Mouse (Mus musculus): ENCODE data around the gene Prss57.

The Prss57 gene

GRCm38 (mm10) chr10:79790861-79791260 is at the start of gene Prss57:
Gene Prss57, minus strand, starts transcription at chr10:79790961.
- no peak for ATAC-seq (ENCODE audit: low TSS enrichment)

- ATAC-seq (ENCODE audit: low TSS enrichment), result no peak; the same call in 1 of the 2 replicates
Observed at GRCm38 (mm10) chr10:79840091-79840490, 49.3 kb upstream of the Prss57 start.

GRCm38 (mm10) chr10:79838151-79838550 is 47.4 kb upstream of the Prss57 start:
- no peak for ATAC-seq (ENCODE audit: low TSS enrichment)

DNA sequence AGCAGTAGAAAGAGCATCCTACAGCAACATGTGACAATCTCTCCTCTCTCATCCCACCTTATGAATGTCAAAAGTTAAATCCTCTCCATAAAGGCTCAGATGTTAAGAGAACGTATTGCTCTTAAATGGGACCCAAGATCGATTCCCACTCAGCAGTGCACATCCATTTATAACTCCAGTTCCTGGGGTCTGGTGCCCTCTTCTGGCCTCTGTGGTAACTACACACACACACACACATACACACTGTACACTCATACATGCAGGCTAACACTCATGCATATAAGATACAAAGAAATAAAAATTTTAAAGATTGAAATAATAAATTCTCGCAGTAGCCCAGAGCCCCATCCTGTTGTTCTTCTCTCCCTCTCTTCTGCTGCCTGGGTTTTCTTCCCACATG is 46.2 kb upstream of the Prss57 start:
- no peak for ATAC-seq (ENCODE audit: low TSS enrichment)

- ATAC-seq (ENCODE audit: low TSS enrichment), result peak; percentile 86
Observed at GRCm38 (mm10) chr10:79834769-79835398, 44.1 kb upstream of the Prss57 start.

DNA sequence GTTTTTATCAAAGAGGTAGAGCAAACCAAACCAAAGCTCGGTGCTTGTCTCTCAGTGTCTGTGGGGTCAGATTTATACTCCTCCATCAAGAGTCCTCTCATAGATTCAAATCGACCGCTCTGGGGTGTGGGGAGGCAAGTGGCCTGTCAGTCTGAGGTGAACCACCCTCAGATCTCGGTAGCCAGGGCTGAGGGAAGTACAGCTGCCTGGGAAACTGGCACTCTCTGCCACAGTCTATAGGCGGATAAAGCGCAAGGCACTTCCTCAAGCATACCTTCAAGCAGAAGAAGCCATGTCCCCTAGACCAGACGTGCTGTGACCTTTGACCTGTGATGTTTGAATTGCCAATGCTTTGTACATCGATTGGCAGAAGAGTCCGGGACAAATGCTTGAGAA is 42.0 kb upstream of the Prss57 start:
- no peak for ATAC-seq (ENCODE audit: low TSS enrichment)

GRCm38 (mm10) chr10:79832026-79832785 is 41.4 kb upstream of the Prss57 start:
- ATAC-seq (ENCODE audit: low TSS enrichment), result no peak

DNA sequence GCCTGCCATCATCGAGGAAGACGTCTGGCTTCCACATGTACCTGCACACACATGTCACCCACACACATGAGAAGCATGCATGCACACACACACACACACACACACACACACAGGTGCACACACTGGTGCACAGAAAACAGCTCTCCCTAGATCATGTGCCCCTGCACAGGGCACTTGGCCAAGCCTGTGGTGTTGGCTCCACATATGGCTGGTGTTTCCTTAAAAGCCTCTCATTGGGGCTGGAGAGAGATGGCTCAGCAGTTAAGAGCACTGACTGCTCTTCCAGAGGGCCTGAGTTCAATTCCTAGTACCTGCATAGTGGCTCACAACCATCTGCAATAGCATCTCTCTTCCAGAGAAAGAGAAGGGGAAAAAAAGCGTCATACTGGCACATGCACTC is 40.8 kb upstream of the Prss57 start:
- ATAC-seq (ENCODE audit: low TSS enrichment), result no peak

- no peak for ATAC-seq (ENCODE audit: low TSS enrichment)
Observed at GRCm38 (mm10) chr10:79824413-79824812, 33.7 kb upstream of the Prss57 start.

- ATAC-seq (ENCODE audit: low TSS enrichment), result no peak
Observed at GRCm38 (mm10) chr10:79823011-79823410, 32.2 kb upstream of the Prss57 start.

GRCm38 (mm10) chr10:79822372-79822771 is 31.6 kb upstream of the Prss57 start:
- no peak for ATAC-seq (ENCODE audit: low TSS enrichment)

DNA sequence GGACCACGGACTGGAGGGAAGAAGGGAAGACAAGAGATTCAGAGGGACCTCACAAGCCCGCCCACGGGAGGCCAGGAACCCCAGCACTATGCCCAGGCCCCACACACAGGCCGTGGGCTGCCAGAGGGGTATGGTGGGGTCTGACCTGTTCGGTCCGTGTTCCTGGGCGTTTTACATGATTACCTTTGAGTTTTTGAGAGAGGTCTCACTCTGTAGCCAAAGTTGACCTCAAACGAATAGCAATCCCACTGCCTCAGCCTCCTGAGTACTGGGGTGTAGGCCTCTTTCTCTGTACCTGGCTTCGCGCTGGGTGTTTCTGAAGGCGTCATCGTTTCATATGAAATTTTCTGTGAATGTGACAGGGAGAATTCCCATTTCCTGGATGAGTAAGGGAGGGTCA is 31.0 kb upstream of the Prss57 start:
- no peak for ATAC-seq (ENCODE audit: low TSS enrichment)

DNA sequence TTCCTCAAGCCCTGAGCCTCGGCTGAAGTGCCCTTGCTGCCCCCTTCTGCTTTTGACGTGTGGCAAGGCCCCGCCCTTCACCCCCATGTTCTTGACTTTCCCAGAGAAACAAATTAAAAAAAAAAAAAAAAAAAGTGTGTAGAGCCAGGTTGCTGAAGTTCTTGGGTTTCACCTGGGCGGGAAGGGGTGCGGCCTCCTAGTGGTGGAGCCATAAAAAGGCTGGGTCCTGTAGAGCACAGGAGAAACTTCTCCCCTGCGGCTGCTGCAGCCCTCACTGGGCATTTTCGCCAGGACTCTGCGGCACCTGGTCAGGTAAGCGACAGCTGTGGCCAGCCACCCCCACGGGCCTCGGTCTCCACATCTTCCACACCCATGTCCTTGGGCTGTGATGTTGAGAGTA is 30.0 kb upstream of the Prss57 start, which contains the start of gene Misp:
Misp (plus strand) TSS at position 208 of the 400 bp plus-strand sequence.
- ATAC-seq (ENCODE audit: low TSS enrichment), result no peak

- ATAC-seq (ENCODE audit: low TSS enrichment), result no peak
Observed at GRCm38 (mm10) chr10:79820277-79820676, 29.5 kb upstream of the Prss57 start.

DNA sequence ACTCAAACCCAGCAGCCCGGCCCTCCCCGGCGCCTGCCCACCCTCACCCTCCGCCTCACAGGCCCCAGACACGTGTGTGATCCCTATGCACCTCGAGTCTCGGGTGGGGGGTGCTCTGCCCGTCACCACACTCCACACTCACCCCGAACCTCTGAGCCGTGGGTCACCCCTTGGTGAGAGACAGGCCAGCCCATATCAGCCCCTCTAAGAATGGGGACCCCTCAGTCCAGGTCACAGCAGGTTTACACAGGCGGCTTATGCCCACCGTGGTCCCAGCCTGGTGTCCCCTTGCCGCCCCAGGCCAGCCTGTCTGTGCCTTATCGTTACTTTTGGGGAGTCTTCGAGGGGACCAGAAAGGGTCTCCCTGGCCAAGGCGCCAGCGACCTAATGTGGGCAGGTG is 28.8 kb upstream of the Prss57 start:
- ATAC-seq (ENCODE audit: low TSS enrichment), result no peak

- no peak for ATAC-seq (ENCODE audit: low TSS enrichment)
Observed at GRCm38 (mm10) chr10:79818225-79818624, 27.5 kb upstream of the Prss57 start.

DNA sequence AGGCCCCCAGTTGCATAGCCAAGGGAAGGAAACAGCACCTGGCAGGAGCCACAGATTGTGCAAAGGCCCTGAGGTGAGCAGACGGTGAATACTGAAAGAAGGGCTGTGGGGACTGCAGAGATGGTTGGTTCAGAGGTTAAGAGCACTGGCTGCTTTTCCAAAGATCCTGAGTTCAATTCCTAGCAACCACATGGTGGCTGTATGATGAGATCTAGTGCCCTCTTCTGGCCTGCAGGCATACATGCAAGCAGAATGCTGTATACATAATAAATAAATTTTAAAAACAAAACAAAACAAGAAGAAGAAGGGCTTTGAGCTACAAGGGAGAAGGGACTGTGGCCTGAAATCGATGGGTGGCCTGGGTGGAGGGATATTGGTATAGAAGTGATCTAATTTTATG is 26.4 kb upstream of the Prss57 start:
- ATAC-seq (ENCODE audit: low TSS enrichment), result no peak

DNA sequence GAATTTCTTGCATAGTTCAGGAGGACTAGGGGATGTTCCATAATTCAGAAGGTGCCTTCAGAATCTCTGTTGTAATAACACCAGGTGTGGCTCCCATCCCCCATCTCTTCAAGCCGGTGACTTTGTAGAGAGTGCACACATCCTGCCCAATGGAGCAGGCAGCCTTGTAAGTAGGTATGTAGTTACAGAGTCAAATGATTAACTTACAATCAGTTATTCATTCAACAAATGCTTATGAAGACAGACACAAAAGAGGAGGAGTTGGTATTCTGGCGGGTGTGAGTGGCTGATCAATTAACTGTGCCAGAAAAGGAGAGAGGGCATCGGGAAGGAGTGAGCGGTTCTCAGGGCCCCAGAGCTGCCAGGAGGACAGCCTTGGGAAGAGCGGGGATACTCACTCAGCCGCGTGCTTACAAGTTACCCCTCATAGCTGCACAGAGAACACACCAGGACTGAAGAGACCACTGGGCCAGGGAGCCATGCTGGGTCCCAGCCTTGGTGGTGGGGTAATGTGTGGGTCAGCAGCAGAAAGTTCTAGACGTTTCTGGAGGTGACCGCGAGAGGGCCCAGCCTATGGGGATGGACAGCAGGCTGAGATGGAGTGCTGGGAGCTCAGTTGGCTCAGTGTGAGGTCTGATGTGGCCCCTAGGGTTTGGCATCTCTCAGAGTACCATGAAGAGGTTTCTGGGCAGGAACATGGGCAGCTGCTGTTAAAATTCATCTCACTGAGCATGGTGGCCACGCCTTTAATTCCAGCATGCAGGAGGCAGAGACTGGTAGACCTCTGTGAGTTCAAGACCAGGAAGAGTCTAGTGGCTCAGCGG is 25.1 kb upstream of the Prss57 start:
- ATAC-seq (ENCODE audit: low TSS enrichment), result no peak

- no peak for ATAC-seq (ENCODE audit: low TSS enrichment)
Observed at GRCm38 (mm10) chr10:79814271-79814842, 23.6 kb upstream of the Prss57 start.

- ATAC-seq (ENCODE audit: low TSS enrichment), result peak; percentile 72
Observed at GRCm38 (mm10) chr10:79811736-79812637, 21.2 kb upstream of the Prss57 start.

DNA sequence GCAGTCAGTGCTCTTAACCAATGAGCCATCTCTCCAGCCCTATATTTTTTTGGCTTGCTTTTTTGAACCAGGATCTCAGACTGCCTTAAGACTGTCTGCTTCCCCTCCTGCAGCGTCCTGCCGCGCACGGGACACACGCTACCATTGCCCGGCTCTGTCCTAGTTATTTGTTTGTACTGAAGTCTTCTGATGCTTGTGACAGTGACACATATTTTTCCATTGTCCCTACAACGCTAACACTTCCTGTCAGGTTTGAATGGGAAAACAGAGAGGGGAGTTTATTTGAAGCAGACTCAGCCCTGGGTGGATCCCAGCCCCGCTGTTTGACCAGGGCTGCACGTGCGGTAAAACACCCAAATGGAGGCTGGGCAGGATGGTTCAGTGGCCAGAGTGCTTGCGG is 18.0 kb upstream of the Prss57 start:
- no peak for ATAC-seq (ENCODE audit: low TSS enrichment)

Data from frontal cortex, adult (tissue).